Mouse (Mus musculus): ENCODE data around the gene Dnajc7. TPM values are rescaled to one million over a fixed set of nuclear protein-coding genes. Genes with fewer than 3 reads are reported as not detected.

Dnajc7 gene
- polyA plus RNA-seq, 1 experiment from 2014 or later, result 238 TPM

DNA sequence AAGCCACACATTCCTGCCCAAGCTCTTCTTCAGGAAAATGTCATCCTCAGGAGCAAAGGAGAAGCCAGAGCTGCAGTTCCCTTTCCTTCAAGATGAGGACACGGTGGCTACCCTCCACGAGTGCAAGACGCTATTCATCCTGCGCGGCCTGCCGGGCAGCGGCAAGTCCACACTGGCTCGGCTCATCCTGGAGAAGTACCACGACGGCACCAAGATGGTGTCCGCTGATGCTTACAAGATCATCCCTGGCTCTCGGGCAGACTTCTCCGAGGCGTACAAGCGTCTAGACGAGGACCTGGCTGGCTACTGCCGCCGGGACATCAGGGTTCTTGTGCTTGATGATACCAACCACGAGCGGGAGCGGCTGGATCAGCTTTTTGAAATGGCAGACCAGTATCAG lies 43.7 kb downstream of the Dnajc7 start:
- H3K9ac ChIP-seq, result no peak overlapping the region
- WGBS, result 74% methylated on average over 21 of the region's 21 CpGs

DNA sequence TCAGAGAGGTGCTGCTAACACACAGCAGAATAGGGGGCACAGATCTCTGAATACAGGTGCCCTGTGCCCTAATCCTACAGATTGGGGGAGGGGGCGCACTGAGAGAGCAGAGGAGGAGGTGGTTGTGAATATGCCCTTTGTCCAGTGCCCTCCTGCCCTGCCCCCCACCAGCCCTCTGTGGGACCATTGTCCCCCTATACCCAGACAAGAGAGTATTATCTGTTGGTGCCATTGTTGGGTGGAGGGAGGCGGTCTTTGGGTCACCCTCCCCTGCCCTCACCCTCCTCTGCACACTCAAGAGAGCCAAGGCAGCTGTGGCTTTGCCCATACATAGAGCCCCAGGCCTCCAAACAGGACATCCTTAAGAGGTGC lies 44.5 kb downstream of the Dnajc7 start:
- peak overlapping the region; percentile 67 for H3K4me3 ChIP-seq (replicated peaks)
- 0 out of 2 replicates have a peak, but pooled peaks have one; percentile 24 for ATAC-seq (replicated peaks; ENCODE audit: low FRiP score)
- peak overlapping the region; percentile 55 for H3K9ac ChIP-seq
- peak overlapping the region; percentile 78 for H3K4me2 ChIP-seq
- 38% methylated on average over 2 of the region's 2 CpGs for WGBS
- H3K9me3 ChIP-seq (replicated peaks), result no peaks in the 10 kb centered on the region
- peak overlapping the region; percentile 74 for H3K27ac ChIP-seq
- peaks cover 22% of the 10 kb centered on the region for H3K36me3 ChIP-seq
- H3K27me3 ChIP-seq, result peaks cover 14% of the 10 kb centered on the region; the same call in 1 of the 2 replicates
- peaks cover 40% of the 10 kb centered on the region for H3K4me1 ChIP-seq

More for the DNA sequence above, 43.7 kb downstream of the Dnajc7 start:
- Histone ChIP-seq H3K4me2 (no peak overlapping the region), H3K9me3 (replicated peaks) (no peaks in the 10 kb centered on the region), H3K27me3 (0 out of 2 replicates have a peak, but pooled peaks cover 7% of the 10 kb centered on the region), H3K4me3 (replicated peaks) (no peak overlapping the region), H3K4me1 (peaks cover 32% of the 10 kb centered on the region), H3K36me3 (peaks cover 30% of the 10 kb centered on the region), H3K27ac (no peak overlapping the region)
- ATAC-seq (replicated peaks; ENCODE audit: low FRiP score), result no peak

DNA sequence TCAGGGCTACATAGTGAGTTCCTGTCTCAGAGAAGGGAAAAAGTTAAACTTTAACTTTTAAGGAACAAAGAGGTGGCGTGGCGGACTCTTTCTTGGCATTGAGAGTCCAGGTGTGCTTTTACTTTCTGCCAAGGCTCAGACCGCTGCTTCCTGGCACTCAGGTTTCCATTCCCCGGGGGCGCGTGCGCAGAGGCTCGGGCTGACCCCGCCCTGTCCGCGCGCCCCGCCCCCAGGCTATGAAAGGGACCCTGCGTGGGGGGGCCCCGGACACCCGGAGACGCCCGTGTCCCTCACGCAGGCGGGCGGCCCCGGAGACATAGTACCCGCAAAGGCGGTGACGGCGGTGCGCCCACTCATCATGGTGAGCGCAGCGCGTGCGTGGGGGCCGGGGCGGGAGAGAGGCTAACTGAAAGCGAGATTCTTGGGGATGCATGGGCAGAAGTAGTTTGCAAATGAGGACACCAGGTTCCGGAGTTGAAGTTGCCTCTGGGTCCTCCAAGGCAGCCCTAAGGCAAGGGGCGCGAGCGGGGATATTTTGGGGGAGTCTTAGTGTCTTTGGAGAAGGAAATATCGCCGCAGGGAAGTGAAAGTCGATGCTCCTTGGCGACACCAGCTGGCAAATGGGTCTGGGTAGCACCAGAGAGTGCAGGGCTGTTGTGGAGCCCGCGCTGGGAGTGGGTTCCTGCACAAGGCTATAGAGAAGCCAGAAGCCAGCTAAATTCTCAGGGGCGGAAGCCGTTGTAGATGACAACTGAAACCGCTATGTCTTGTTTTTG lies 45.1 kb downstream of the Dnajc7 start, which contains the start of gene Cnp:
Gene Cnp (plus strand): TSS at position 197 of the 776 bp plus-strand sequence.
- H3K4me3 ChIP-seq (replicated peaks), result peak within 1 kb of the TSS; percentile 67
- peak within 1 kb of the TSS; percentile 74 for H3K27ac ChIP-seq
- no peaks in the 10 kb centered on the region for H3K9me3 ChIP-seq (replicated peaks)
- H3K4me1 ChIP-seq, result peaks cover 43% of the 10 kb centered on the region
- H3K4me2 ChIP-seq, result peak within 1 kb of the TSS; percentile 78
- WGBS, result 2% methylated on average over 47 of the region's 47 CpGs
- H3K27me3 ChIP-seq, result peaks cover 14% of the 10 kb centered on the region; the same call in 1 of the 2 replicates
- H3K9ac ChIP-seq, result peak within 1 kb of the TSS; percentile 55
- peaks cover 16% of the 10 kb centered on the region for H3K36me3 ChIP-seq
- ATAC-seq (replicated peaks; ENCODE audit: low FRiP score), result peak; percentile 79

DNA sequence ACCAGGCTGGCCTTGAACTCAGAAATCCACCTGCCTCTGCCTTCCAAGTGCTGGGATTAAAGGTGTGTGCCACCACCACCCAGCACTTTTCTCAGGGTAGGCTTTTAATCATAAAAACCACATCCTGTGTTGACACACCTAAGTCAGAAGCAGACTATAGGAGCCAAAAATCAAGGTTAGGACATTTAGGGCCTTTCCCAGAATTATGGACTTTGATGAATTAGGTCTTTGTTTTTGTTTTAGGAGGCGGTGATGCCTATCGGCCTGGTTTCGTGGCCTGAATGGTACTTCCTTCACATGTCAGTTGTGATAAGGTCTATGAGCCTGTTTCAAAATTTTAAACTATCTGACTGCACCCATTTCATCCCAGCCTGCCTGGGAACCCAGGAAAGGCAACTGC lies 45.8 kb downstream of the Dnajc7 start:
- peaks cover 43% of the 10 kb centered on the region for H3K4me1 ChIP-seq
- H3K27me3 ChIP-seq, result peaks cover 14% of the 10 kb centered on the region; the same call in 1 of the 2 replicates
- WGBS, result 76% methylated on average over 3 of the region's 3 CpGs
- ATAC-seq (replicated peaks; ENCODE audit: low FRiP score), result no peak
- H3K4me2 ChIP-seq, result peak overlapping the region; percentile 78
- peaks cover 9% of the 10 kb centered on the region for H3K36me3 ChIP-seq
- no peaks in the 10 kb centered on the region for H3K9me3 ChIP-seq (replicated peaks)
- H3K4me3 ChIP-seq (replicated peaks), result peak overlapping the region; percentile 67
- peak overlapping the region; percentile 74 for H3K27ac ChIP-seq
- H3K9ac ChIP-seq, result no peak overlapping the region

DNA sequence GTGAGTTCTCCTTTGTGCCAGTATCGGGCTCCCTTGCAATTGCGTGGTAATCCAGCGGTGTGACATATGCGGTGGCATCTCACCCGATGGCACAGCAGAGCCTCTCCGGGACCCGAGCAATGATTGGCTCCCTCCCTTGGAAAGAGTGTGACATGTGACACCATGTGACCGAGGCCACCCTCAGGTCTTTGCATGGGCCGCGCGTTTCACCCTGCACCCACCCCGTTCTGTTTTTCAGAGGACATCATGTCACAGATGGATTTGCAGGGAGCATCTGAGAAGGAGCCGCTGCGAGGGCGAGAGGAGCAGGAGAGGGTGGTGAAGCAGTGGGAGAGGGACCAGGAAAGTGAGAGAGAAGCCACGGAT lies 48.8 kb downstream of the Dnajc7 start:
- no peaks in the 10 kb centered on the region for H3K36me3 ChIP-seq
- WGBS, result 11% methylated on average over 16 of the region's 16 CpGs
- no peak overlapping the region for H3K27ac ChIP-seq
- H3K4me2 ChIP-seq, result peak overlapping the region; percentile 57
- no peaks in the 10 kb centered on the region for H3K9me3 ChIP-seq (replicated peaks)
- no peak for ATAC-seq (replicated peaks; ENCODE audit: low FRiP score)
- peaks cover 35% of the 10 kb centered on the region for H3K4me1 ChIP-seq
- H3K9ac ChIP-seq, result peak overlapping the region; percentile 30; the same call in 1 of the 2 replicates
- peak overlapping the region; percentile 28 for H3K4me3 ChIP-seq (replicated peaks)
- H3K27me3 ChIP-seq, result peaks cover 14% of the 10 kb centered on the region; the same call in 1 of the 2 replicates

DNA sequence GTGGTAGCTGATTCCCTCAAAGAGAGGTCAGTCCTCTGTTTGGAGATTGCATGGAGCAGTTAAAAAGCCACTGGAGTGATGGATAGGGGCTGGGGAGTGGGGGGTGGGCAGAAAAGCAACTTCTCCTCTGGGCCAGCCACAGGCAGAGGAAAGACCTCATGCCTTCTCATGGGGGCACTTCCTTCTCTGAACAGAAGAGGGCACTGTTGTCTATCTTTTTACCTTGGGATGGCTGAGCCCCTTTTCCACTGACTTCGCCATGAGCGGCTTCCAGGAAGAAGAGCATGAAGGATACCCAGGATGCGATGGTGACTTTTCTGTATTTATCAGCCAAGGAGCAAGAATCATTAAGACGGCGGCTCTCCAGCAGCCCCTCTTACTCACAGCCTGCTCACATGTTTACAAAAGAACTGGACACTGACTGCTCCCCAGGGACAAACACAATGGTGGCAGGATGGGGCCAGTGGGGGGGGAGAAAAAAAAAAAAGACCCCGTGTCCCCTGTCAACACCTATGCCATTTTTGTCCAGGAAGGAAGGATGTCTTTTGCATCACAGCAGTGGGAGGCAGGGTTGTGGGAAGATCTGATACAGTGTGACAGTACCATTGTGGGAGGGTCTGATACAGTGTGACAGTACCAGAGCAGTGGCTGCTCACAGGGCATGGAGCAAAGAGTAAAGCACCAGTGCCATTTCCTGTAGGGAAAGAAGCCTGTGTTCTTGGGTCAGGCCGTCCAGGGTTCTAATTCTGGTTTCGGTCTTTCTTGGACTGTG lies 49.4 kb downstream of the Dnajc7 start:
- no peak for ATAC-seq (replicated peaks; ENCODE audit: low FRiP score)
- Histone ChIP-seq H3K4me2 (peak overlapping the region; percentile 57), H3K9me3 (replicated peaks) (no peaks in the 10 kb centered on the region), H3K27ac (no peak overlapping the region), H3K36me3 (no peaks in the 10 kb centered on the region), H3K9ac (0 out of 2 replicates have a peak overlapping the region, but pooled peaks have one; percentile 30), H3K27me3 (peaks cover 14% of the 10 kb centered on the region; the same call in 1 of the 2 replicates), H3K4me3 (replicated peaks) (peak overlapping the region; percentile 28), H3K4me1 (peaks cover 30% of the 10 kb centered on the region)
- WGBS, result 8% methylated on average over 8 of the region's 8 CpGs

DNA sequence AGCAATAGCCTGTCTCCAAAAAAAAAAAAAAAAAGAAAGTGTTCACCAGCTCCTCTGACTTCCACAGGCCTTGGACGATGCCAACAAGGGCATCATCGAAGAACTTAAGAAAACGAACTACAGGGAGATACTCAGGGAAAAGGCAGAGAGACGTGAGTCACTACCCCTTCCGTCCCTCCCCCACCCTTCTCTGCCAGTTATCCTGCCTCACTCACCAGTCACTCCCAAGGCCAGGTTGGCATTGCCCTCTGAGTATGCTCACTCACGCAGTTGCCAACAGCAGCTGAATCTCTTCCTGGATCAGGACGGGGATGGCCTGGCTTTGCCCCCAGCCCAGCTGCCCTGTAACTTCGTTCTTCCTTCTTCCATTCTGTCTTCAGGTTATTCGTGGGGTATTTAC lies 50.2 kb downstream of the Dnajc7 start:
- ATAC-seq (replicated peaks; ENCODE audit: low FRiP score), result no peak
- H3K4me3 ChIP-seq (replicated peaks), result no peak overlapping the region
- no peaks in the 10 kb centered on the region for H3K36me3 ChIP-seq
- WGBS, result 64% methylated on average over 9 of the region's 9 CpGs
- H3K9ac ChIP-seq, result no peak overlapping the region
- H3K4me1 ChIP-seq, result peaks cover 26% of the 10 kb centered on the region
- no peak overlapping the region for H3K4me2 ChIP-seq
- no peak overlapping the region for H3K27ac ChIP-seq
- no peaks in the 10 kb centered on the region for H3K9me3 ChIP-seq (replicated peaks)
- peaks cover 14% of the 10 kb centered on the region; the same call in 1 of the 2 replicates for H3K27me3 ChIP-seq

DNA sequence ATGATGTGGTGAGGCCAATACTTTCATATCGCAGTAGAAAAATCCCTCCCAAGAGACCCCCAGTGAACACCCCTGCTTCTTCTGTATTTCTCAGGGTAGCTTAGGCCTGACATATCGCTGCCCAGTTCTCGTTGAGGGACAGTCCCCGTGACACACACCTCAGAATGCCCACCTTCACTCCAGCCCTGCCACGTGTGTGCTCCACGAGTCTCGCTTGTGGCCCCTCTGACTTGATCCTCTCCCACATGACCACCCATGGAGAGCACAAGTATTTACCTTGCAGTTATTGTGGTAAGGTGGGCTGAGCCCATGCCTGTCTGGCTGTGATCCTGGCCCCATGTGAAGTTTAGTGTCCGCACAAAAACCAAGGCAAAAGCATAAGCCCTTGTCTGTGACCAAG lies 51.3 kb downstream of the Dnajc7 start:
- H3K9ac ChIP-seq, result no peak overlapping the region
- H3K27me3 ChIP-seq, result peaks cover 14% of the 10 kb centered on the region; the same call in 1 of the 2 replicates
- ATAC-seq (replicated peaks; ENCODE audit: low FRiP score), result no peak
- no peaks in the 10 kb centered on the region for H3K36me3 ChIP-seq
- H3K4me2 ChIP-seq, result no peak overlapping the region
- peaks cover 22% of the 10 kb centered on the region for H3K4me1 ChIP-seq
- H3K9me3 ChIP-seq (replicated peaks), result no peaks in the 10 kb centered on the region
- H3K4me3 ChIP-seq (replicated peaks), result no peak overlapping the region
- H3K27ac ChIP-seq, result no peak overlapping the region
- WGBS, result 84% methylated on average over 8 of the region's 8 CpGs

DNA sequence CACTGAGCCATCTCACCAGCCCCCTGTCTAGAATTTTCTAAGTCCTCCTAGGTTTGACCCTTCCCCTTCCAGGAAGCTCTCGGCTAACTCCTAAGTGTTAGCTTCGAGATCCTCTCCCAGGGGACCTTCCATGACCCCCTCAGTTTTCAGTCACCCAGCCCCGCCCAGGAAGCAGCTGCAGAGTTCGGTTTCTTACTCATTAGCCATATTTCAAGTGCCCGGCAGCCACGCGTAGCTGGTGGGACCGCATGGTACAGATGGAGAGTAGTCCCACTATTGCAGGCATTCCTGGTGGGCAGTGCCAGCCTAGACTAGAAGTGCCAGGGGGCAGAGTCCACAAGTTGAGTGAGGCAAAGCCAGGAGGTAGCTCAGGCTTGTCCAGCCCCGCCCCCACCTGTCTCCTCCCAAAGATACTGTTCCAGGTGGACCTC lies 52.1 kb downstream of the Dnajc7 start:
- no peak overlapping the region for H3K9ac ChIP-seq
- H3K27me3 ChIP-seq, result peaks cover 14% of the 10 kb centered on the region; the same call in 1 of the 2 replicates
- H3K27ac ChIP-seq, result no peak overlapping the region
- no peak overlapping the region for H3K4me2 ChIP-seq
- no peak overlapping the region for H3K4me3 ChIP-seq (replicated peaks)
- ATAC-seq (replicated peaks; ENCODE audit: low FRiP score), result no peak; the same call in 1 of the 2 replicates
- H3K9me3 ChIP-seq (replicated peaks), result no peaks in the 10 kb centered on the region
- 27% methylated on average over 9 of the region's 9 CpGs for WGBS
- H3K36me3 ChIP-seq, result no peaks in the 10 kb centered on the region
- H3K4me1 ChIP-seq, result peaks cover 22% of the 10 kb centered on the region

DNA sequence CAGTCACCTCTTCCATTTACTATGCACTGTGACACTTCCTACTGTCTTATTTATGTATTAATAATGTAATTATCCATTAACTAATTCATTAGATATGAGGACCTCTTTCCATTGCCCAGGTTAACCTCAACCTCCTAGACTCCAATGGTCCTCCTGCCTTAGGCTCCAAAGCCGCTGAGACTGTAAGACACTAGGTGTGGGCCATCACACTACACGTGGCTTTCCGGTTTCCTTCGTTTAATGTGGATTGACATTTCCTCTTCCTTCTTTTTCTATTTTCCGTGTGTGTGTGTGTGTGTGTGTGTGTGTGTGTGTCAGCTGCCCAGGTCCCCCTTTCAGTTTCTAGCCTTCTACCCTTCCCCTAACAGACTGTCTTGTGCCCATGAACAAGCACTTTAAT lies 52.7 kb downstream of the Dnajc7 start:
- Histone ChIP-seq H3K4me1 (peaks cover 22% of the 10 kb centered on the region), H3K4me2 (no peak overlapping the region), H3K9me3 (replicated peaks) (no peaks in the 10 kb centered on the region), H3K9ac (no peak overlapping the region), H3K4me3 (replicated peaks) (no peak overlapping the region), H3K36me3 (no peaks in the 10 kb centered on the region), H3K27ac (no peak overlapping the region), H3K27me3 (peaks cover 14% of the 10 kb centered on the region; the same call in 1 of the 2 replicates)
- WGBS, result 64% methylated on average over 5 of the region's 5 CpGs
- no peak for ATAC-seq (replicated peaks; ENCODE audit: low FRiP score)

DNA sequence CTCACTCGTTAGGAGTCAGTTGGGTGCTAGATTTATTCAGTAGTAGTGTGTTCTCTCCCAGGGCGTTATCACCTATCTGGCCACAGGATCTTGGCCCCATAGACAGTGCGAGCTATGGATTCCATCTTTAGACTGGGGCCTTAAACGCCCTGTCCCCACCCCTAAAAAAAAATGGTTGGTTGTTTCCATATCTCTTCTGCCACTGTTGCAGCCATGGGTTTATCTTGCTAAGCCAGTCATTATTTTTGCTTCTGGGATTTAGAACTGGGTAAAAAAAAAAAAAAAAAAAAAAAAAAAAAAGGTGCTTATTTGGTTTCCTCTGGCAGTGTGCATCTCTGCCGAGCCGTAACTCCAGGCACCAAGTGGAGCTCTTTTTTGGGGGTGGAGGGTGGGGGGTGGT lies 55.3 kb downstream of the Dnajc7 start:
- Histone ChIP-seq H3K27me3 (no peaks in the 10 kb centered on the region), H3K4me3 (replicated peaks) (no peak overlapping the region), H3K9ac (no peak overlapping the region), H3K4me1 (0 out of 2 replicates have a peak, but pooled peaks cover 4% of the 10 kb centered on the region), H3K9me3 (replicated peaks) (no peaks in the 10 kb centered on the region), H3K4me2 (no peak overlapping the region), H3K27ac (no peak overlapping the region), H3K36me3 (no peaks in the 10 kb centered on the region)
- no peak for ATAC-seq (replicated peaks; ENCODE audit: low FRiP score)
- WGBS, result 83% methylated on average over 6 of the region's 6 CpGs

DNA sequence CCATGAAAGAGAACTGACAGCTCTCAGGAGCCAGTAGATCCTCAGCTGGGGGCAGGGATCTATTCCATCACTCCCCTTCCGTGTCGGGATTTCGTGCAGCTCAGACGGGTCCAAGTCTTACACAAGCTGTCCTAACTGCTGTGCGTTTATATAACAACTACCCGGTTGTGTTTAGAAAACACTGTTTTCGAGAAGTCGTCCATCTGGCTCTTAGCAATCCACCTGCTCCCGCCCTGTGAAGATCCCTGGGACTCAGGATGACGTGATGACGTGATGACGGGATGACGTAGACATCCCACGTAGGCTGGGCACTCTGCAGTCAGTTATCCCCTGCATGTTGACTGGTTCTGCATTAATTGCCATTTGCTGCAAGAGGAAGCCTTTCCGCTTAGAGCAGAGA lies 55.7 kb downstream of the Dnajc7 start:
- no peak for ATAC-seq (replicated peaks; ENCODE audit: low FRiP score)
- Histone ChIP-seq H3K27me3 (no peaks in the 10 kb centered on the region), H3K36me3 (no peaks in the 10 kb centered on the region), H3K27ac (no peak overlapping the region), H3K9me3 (replicated peaks) (no peaks in the 10 kb centered on the region), H3K9ac (no peak overlapping the region), H3K4me3 (replicated peaks) (no peak overlapping the region), H3K4me1 (0 out of 2 replicates have a peak, but pooled peaks cover 4% of the 10 kb centered on the region), H3K4me2 (no peak overlapping the region)
- WGBS, result 83% methylated on average over 15 of the region's 15 CpGs
